Mouse (Mus musculus) lung, postnatal 36 days (tissue): ENCODE measurements around the gene Gm11238.
"Not testable (repeated sequence)": the region's sequence is repeated elsewhere in the genome, so short reads cannot be mapped to it uniquely, and the experiment has no call there.

ENCODE experiments used
- DNase-seq: peaks from one replicate; pipeline ENCODE4 v3.0.0; 2022; ENCODE audit warnings: mixed read lengths

The Gm11238 gene

DNA sequence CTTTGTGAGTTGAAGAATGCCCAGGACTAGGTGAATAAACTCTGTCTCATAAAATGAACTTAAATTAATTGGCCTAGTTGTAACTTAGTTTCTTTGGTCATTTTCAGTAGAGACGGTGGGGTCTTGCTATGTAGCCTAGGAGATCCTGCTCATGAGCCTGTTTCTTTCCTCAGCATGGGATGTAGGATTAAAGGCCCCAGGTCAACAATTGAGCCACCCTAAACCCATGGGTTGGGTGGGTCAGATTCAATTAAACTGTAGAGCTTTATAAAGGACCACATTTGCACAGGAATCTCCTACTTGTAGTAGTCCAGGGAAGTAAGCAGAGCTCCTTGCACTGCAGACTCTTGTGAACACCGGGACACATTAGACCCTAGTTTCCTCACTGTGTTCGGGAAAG is at the start of gene Gm11238:
Gene Gm11238 (plus strand): TSS at position 301 of the 400 bp plus-strand sequence.
- DNase-seq: not testable (repeated sequence)

GRCm38 (mm10) chr4:73599248-73599647 is 8.4 kb upstream of the Gm11238 start:
- DNase-seq: no peak

GRCm38 (mm10) chr4:73622684-73623083 is 15.0 kb downstream of the Gm11238 start, which contains the start of gene Gm11237:
TSS of gene Gm11237 (plus strand) at chr4:73622984.
- not testable (repeated sequence) for DNase-seq

GRCm38 (mm10) chr4:73637821-73638220 is 30.1 kb downstream of the Gm11238 start, which contains the start of gene Gm11236:
TSS of gene Gm11236 (plus strand) at chr4:73638121.
- not testable (repeated sequence) for DNase-seq

DNA sequence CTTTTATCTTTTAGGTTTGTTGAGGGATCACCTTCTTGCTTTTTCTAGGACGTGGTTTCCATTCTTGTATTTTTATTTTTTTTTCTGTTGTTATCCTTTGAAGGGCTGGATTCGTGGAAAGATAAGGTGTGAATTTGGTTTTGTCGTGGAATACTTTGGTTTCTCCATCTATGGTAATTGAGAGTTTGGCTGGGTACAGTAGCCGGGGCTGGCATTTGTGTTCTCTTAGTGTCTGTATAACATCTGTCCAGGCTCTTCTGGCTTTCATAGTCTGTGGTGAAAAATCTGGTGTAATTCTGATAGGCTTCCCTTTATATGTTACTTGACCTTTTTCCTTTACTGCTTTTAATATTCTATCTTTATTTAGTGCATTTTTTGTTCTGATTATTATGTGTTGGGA is 54.2 kb downstream of the Gm11238 start:
- DNase-seq: not testable (repeated sequence)

- DNase-seq: not testable (repeated sequence)
Measured at GRCm38 (mm10) chr4:73668054-73668453, 60.4 kb downstream of the Gm11238 start, which contains the start of gene Gm11239. TSS of gene Gm11239 (plus strand) at chr4:73668354.

- DNase-seq: not testable (repeated sequence)
Measured at GRCm38 (mm10) chr4:73683216-73683615, 75.5 kb downstream of the Gm11238 start, which contains the start of gene Gm428. TSS of gene Gm428 (plus strand) at chr4:73683516.
